Mouse (Mus musculus) intestine, postnatal 0 days (tissue): ENCODE measurements at regions not wholly inside any gene's neighbourhood (a gene's known extent, or its start where the extent isn't known, plus 50 kb on each side); places are given as distances from the start of the nearest gene placed in this dataset.

Source experiments
- ATAC-seq: fragments of 200-750 bp; cut with Nextera tagmentation; 2 replicates; pipeline ENCODE4 v1.8.0; 2017; ENCODE audit warnings: mild to moderate bottlenecking, moderate TSS enrichment, moderate library complexity
- H3K27ac ChIP-seq: fragments of 300-500 bp; sonication (generic); 2 replicates; pipeline ENCODE4 v1.5.1; 2014; ENCODE audit warnings: mild to moderate bottlenecking, low read depth, low read length, moderate library complexity
- H3K27me3 ChIP-seq: fragments of 300-500 bp; sonication (generic); replicated peaks from 2 replicates; pipeline ENCODE4 v1.6.1; 2014; ENCODE audit warnings: low read length, mixed read lengths; ENCODE audit not compliant: control insufficient read depth, insufficient read depth
- H3K36me3 ChIP-seq: fragments of 300-500 bp; sonication (generic); 2 replicates; pipeline ENCODE4 v1.6.1; 2014; ENCODE audit warnings: mild to moderate bottlenecking, moderate library complexity; ENCODE audit not compliant: control insufficient read depth, insufficient read depth
- H3K4me1 ChIP-seq: fragments of 300-500 bp; sonication (generic); replicated peaks from 2 replicates; pipeline ENCODE4 v1.6.1; 2014; ENCODE audit warnings: antibody characterized with exemption, low read length, mixed read lengths; ENCODE audit not compliant: control insufficient read depth, insufficient read depth
- H3K4me2 ChIP-seq: fragments of 300-500 bp; sonication (generic); replicated peaks from 2 replicates; pipeline ENCODE4 v1.6.1; 2014; ENCODE audit warnings: low read depth, mild to moderate bottlenecking, moderate library complexity
- H3K4me3 ChIP-seq: fragments of 300-500 bp; sonication (generic); 2 replicates; pipeline ENCODE4 v1.5.1; 2014; ENCODE audit warnings: low read depth, low read length
- H3K9ac ChIP-seq: fragments of 300-500 bp; sonication (generic); 2 replicates; pipeline ENCODE4 v1.6.1; 2014; ENCODE audit warnings: mild to moderate bottlenecking, low read depth, low read length
- H3K9me3 ChIP-seq: fragments of 300-500 bp; sonication (generic); 2 replicates; pipeline ENCODE4 v1.6.1; 2016; ENCODE audit warnings: mixed run types; ENCODE audit not compliant: control insufficient read depth
- CTCF ChIP-seq: sonication (generic); IDR thresholded peaks from 2 replicates; pipeline ENCODE4 v1.5.1; 2016; ENCODE audit warnings: low read depth, mild to moderate bottlenecking, control low read depth, antibody characterized with exemption, moderate library complexity
- WGBS: fragments of 180-500 bp; shearing (Covaris S2); extraction: QIAGEN DNeasy Blood & Tissue Kit; methylation state at CpG from one replicate; pipeline ENCODE4 v1.1.7; 2014; 5-methylcytosine and 5-hydroxymethylcytosine counted together

GRCm38 (mm10) chr15:36364757-36365156 lies 642.8 kb downstream of the Zfp706 start:
- ATAC-seq, result no peak
- 0 out of 2 replicates have a peak, but pooled peaks have one; percentile 15 for TF ChIP-seq CTCF
- Histone ChIP-seq H3K27ac (no peak overlapping the region), H3K9ac (no peak overlapping the region), H3K4me1 (no peaks in the 10 kb centered on the region), H3K27me3 (no peaks in the 10 kb centered on the region), H3K36me3 (no peaks in the 10 kb centered on the region), H3K4me2 (no peak overlapping the region), H3K4me3 (no peak overlapping the region), H3K9me3 (no peaks in the 10 kb centered on the region)

DNA sequence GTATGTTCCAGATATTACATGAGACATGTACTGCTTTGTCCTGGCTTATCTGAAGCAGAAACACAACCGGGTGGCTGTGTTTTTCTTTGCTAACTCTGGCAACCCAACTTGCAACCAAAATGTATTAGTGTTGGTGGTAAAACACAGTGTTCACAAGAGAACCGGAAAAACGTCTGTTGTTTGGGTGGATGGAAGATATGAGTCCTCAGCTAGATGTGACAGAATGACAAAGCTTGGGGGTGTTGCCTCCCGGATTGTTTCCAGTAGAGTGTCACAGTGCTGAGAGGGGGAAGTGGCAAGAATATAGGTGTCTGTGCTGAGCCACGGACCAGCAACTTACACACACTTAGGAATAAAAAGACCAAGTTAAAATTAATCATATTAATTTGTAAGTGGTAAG lies 643.5 kb downstream of the Zfp706 start:
- no peaks in the 10 kb centered on the region for H3K27me3 ChIP-seq
- no peak for TF ChIP-seq CTCF

GRCm38 (mm10) chr15:36362911-36363565 lies 644.5 kb downstream of the Zfp706 start:
- H3K4me2 ChIP-seq, result no peak overlapping the region
- no peak overlapping the region for H3K4me3 ChIP-seq
- 67% methylated on average over 4 of the region's 4 CpGs for WGBS
- no peak overlapping the region for H3K27ac ChIP-seq
- TF ChIP-seq CTCF, result peak; percentile 54
- H3K4me1 ChIP-seq, result no peaks in the 10 kb centered on the region
- ATAC-seq, result no peak
- H3K27me3 ChIP-seq, result no peaks in the 10 kb centered on the region
- no peaks in the 10 kb centered on the region for H3K36me3 ChIP-seq
- no peak overlapping the region for H3K9ac ChIP-seq
- no peaks in the 10 kb centered on the region for H3K9me3 ChIP-seq

More for the DNA sequence above, 643.5 kb downstream of the Zfp706 start:
- Histone ChIP-seq H3K36me3 (no peaks in the 10 kb centered on the region), H3K27ac (no peak overlapping the region), H3K4me1 (no peaks in the 10 kb centered on the region), H3K9me3 (no peaks in the 10 kb centered on the region), H3K4me3 (no peak overlapping the region), H3K4me2 (no peak overlapping the region), H3K9ac (no peak overlapping the region)
- no peak for ATAC-seq
- WGBS, result 73% methylated on average over 5 of the region's 5 CpGs

- no peak for TF ChIP-seq CTCF
- no peak for ATAC-seq
- H3K27me3 ChIP-seq, result no peaks in the 10 kb centered on the region
- H3K27ac ChIP-seq, result no peak overlapping the region
- no peak overlapping the region for H3K4me2 ChIP-seq
- H3K9ac ChIP-seq, result no peak overlapping the region
- H3K4me3 ChIP-seq, result no peak overlapping the region
- H3K36me3 ChIP-seq, result no peaks in the 10 kb centered on the region
- no peaks in the 10 kb centered on the region for H3K9me3 ChIP-seq
- WGBS, result 63% methylated on average over 7 of the region's 7 CpGs
- no peaks in the 10 kb centered on the region for H3K4me1 ChIP-seq
These were observed 645.9 kb downstream of the Zfp706 start for GRCm38 (mm10) chr15:36361522-36362148.

DNA sequence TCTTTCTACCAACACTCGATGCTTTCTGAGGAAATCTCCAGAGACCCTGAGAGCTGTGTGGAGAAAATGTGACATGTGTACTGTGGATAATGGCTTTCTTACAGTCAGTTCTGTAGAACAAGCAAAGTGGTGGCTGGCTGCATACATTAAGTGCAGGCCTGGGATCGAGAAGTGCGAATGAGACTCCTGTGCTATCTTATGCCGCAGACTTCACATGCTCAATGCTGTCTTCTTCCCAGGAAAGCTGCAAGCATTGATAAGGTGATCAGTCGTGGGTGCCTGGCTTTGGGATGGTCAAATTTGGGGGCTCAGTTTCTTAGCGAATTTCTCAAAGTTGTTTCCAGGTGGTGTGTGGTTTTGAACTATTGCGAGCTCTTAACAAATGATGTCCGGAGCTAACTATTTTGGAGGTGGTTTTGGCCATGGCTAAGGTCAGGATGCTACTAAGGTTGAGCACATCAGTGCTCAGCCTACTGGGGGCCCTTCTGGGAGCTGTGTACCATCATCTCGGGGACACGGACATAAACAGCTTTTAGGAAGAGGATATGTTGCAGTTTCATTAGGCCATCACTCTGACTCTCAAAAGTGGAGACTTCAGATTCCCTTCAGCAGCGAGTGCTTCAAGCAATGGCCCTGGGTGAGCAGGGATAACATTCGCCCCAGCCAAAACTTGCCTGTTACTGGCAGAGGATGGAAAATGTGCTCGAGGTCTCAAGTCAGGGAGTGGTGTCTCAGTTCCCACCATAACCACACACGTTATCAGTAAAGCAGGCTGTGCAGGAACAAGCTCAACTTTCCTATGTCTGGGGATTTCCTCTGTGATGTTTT lies 646.7 kb downstream of the Zfp706 start:
- TF ChIP-seq CTCF, result no peak
- Histone ChIP-seq H3K27ac (no peak overlapping the region), H3K9me3 (no peaks in the 10 kb centered on the region), H3K4me3 (no peak overlapping the region), H3K4me2 (no peak overlapping the region), H3K27me3 (no peaks in the 10 kb centered on the region), H3K36me3 (no peaks in the 10 kb centered on the region), H3K9ac (no peak overlapping the region), H3K4me1 (no peaks in the 10 kb centered on the region)
- 74% methylated on average over 14 of the region's 14 CpGs for WGBS
- ATAC-seq, result no peak

DNA sequence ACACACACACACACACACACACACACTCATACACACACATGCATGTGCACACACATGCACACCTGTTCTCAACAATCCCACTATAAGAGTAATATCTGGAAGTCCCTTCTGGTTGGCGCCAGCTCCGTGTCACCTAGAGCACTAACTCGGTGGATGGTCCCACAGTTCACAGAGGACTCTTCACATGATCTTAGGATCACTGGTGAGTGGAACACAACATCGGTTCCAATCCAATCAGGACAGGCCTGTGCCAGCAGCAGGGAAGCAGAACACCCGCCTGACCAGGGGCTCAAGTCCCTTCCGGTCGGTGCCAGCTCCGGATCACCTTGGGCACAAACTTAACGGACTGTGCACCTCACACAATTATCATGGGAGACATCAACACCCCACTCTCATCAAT lies 651.7 kb downstream of the Zfp706 start:
- no peak for TF ChIP-seq CTCF
- 95% methylated on average over 9 of the region's 9 CpGs for WGBS
- no peak for ATAC-seq
- no peaks in the 10 kb centered on the region for H3K27me3 ChIP-seq
- no peak overlapping the region for H3K4me3 ChIP-seq
- no peaks in the 10 kb centered on the region for H3K9me3 ChIP-seq
- no peak overlapping the region for H3K4me2 ChIP-seq
- H3K36me3 ChIP-seq, result no peaks in the 10 kb centered on the region
- no peak overlapping the region for H3K9ac ChIP-seq
- no peak overlapping the region for H3K27ac ChIP-seq
- H3K4me1 ChIP-seq, result no peaks in the 10 kb centered on the region
